Mouse (Mus musculus) heart, postnatal 4 days (tissue): ENCODE measurements around the gene Vcp. TPM values are rescaled to one million over a fixed set of nuclear protein-coding genes. Genes with fewer than 3 reads are reported as not detected.
A peak's percentile ranks its signal among the peaks of the same experiment; 100 is the strongest.

Experiments used
- DNase-seq: peaks from one replicate; pipeline ENCODE4 v3.0.0; 2021
- total RNA-seq, 2 experiments: library from RNA; stranded (reverse); gene quantifications; 2 replicates each; pipeline ENCODE4 v1.2.3; 2021

Gene Vcp
- total RNA-seq, 2 experiments from 2014 or later = 291 to 295 TPM

DNA sequence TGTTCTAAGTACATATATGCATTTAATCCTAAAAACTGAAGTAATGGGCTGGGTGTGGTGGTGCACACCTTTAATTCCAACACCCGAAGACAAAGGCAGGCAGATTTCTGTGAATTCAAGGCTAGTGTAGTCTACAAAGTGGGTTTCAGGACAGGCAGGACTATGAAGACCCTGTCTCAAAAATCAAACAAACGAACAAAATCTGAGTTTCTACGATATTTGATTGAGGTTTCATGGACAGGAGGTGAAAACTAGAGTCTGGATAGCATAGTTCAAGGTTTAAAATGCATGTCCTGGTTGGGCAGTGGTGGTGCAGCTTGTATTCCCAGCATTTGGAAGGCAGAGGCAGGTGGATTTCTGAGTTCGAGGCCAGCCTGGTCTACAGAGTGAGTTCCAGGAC is 31.0 kb downstream of the Vcp start, which contains the start of gene 1700022I11Rik:
Gene 1700022I11Rik (plus strand): TSS at position 301 of the 400 bp plus-strand sequence.
- no peak for DNase-seq

- peak; percentile 43 for DNase-seq
Observed at GRCm38 (mm10) chr4:42965039-42965719, 35.1 kb downstream of the Vcp start.

- no peak for DNase-seq
Observed at GRCm38 (mm10) chr4:42963480-42963879, 36.8 kb downstream of the Vcp start.

GRCm38 (mm10) chr4:42961592-42961991 is 38.7 kb downstream of the Vcp start:
- peak; percentile 72 for DNase-seq

- DNase-seq = no peak
Observed at GRCm38 (mm10) chr4:42959382-42959781, 40.9 kb downstream of the Vcp start.

DNA sequence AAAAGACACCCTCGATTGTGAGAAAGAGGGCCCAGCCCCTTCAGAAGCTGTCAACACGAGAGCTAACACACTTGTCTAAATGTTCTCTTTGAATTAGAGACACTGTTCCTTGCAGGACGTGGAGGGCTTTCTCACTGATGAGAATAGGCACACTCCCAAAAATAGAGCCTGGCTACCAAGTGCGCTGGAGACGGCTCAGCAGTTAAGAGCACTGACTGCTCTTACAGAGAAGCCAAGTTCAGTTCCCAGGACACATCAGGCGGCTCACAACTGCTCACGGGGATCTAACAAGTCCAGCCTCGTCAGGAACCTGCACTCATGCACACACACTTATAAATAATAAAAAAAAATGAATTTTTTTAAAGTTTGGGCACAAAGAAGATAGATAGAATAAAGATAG is 41.4 kb downstream of the Vcp start:
- DNase-seq = no peak

GRCm38 (mm10) chr4:42957979-42958378 is 42.3 kb downstream of the Vcp start:
- DNase-seq = no peak

- DNase-seq = no peak
Observed at GRCm38 (mm10) chr4:42957306-42957705, 43.0 kb downstream of the Vcp start.

DNA sequence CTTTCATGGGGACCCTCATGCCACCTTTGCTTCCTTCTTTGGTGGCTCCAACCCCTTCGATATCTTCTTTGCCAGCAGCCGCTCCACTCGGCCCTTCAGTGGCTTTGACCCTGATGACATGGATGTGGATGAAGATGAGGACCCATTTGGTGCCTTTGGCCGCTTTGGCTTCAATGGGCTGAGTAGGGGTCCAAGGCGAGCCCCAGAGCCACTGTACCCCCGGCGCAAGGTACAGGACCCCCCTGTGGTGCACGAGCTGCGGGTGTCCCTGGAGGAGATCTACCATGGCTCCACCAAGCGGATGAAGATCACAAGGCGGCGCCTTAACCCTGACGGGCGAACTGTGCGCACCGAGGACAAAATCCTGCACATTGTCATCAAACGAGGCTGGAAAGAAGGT is 43.7 kb downstream of the Vcp start:
- DNase-seq = no peak

- DNase-seq = no peak
Observed at GRCm38 (mm10) chr4:42955200-42955599, 45.1 kb downstream of the Vcp start.

DNA sequence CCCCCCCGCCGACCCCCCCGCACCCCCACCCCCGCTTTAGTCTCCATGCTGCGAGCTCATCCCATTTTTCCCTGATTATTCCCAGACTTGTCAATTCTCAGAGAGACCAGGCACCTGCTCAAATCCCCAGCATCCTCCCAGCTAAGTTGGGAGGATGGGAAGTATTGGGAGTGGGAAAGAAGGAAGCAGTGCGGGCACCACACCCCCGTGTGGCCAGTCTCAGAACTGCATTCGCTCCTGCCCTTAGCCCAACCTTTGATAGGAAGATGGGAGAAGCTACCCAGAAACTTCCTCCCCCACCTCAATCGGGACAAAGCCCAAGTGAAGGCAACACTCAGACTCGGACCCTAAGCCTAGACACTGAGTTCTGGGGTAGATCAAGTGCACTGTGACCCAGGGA is 46.0 kb downstream of the Vcp start:
- peak; percentile 90 for DNase-seq

- peak; percentile 86 for DNase-seq
Observed at GRCm38 (mm10) chr4:42953435-42954094, 46.7 kb downstream of the Vcp start.

DNA sequence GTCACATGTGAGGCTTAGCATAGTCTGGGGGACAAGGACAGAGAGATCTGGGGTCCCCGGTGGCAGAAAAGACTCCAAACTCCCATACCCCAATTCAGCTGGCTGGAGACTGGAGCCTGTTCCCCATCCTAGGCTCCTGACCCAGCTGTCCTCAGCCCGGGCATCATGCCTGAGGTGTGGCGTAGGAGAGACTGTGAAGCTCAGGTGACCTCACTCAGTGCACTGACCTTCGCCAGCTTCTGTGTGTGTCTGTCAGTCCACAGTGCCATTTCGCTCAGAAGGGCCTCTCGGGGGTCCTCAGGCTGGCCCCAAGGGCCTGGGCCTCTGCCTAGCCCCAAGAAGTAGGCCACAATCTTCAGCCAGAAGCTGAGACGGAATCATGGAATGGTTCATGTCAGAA is 47.7 kb downstream of the Vcp start:
- DNase-seq = peak; percentile 62

DNA sequence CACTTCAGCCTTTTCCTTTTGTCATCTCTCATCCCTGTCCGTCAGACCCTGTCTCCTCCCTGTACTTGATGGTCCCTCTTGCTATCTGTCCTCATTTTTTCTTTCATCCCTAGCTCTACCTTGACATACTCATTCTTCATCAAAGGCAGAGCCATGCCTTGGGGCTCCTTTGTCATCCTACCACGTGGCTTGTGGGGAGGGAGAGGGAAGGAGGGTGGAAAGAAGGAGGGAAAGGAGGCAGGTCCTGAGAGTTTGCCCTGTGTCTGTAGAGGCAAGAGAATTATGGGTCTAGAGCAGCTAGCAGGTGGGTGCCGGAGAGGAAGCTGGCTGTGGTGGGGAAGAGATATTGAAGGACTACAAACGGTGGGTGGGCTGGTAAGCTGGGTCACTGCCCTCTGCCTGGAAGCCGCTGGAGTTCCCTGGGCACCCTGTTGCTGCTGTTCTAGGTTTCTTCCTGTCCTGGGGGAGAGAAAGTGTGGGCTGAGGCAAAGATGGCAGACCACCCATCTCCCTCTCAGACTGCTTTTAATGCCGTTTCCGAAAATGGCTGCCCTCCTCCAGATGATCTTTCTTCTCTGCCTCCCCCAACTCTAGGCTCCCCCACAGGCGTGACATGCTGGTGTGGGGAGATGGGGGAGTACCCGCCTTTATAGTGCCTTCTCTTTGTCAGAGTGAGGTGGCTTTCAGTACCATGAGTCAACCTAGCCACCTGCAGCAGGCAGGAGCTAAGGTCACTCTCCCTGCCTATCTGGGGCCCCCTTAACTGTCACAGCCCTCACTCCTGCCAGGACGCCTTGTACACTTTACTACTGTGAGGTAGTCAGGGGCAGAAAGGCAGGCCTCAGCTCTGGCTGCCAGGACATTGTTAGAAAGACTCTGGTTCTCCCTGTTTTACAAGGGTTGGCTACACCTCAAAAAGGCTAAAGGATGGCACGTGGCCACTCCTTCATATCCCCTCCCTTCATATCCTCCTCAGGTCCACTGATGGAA is 48.8 kb downstream of the Vcp start:
- peak; percentile 25 for DNase-seq

DNA sequence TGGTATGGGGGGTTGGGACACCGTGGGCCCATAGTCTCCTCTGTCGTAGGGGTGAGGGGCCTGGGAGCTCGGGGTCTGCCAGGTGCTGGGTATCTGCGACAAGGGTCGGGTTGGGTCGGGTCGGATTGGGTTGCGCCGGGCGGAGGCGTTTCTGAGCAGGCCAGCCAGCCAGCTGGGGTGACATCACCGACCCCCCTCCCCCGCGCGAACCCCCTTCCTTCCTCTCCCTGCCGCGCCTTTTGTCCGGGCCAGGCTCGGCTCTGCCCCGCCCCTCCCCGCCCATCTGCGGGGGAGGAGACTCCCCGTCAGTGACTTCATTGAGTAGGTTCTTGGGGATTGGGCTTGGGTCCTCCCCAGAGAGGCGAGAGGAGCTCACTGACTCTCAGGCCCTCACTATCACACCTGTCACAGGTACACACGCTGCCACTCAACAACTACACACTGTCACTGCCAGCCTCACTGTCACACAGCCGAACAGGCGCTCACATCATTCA is 50.2 kb downstream of the Vcp start:
- DNase-seq = peak; percentile 95

DNA sequence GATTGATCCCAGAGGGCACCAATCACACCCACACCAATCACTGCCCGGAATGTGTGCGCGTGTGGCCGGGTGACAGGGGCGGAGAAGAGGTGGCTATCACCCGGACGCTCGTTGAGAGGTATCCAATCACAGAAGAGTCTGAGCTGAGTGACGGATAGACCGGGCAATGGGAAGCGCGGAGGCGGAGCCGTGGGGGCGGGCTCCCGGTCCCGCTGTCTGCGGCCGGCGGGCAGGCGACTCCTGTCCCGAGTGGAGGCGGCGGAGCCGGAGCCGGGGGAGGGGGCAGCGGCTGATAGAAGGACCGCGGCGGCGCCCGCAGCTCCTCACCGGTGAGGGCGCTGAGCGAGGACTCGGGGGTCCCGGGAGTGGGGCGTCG is 50.6 kb downstream of the Vcp start, which contains the start of gene Dnajb5:
Gene Dnajb5 (plus strand): TSS at position 139 of the 376 bp plus-strand sequence.
- DNase-seq = peak; percentile 99

DNA sequence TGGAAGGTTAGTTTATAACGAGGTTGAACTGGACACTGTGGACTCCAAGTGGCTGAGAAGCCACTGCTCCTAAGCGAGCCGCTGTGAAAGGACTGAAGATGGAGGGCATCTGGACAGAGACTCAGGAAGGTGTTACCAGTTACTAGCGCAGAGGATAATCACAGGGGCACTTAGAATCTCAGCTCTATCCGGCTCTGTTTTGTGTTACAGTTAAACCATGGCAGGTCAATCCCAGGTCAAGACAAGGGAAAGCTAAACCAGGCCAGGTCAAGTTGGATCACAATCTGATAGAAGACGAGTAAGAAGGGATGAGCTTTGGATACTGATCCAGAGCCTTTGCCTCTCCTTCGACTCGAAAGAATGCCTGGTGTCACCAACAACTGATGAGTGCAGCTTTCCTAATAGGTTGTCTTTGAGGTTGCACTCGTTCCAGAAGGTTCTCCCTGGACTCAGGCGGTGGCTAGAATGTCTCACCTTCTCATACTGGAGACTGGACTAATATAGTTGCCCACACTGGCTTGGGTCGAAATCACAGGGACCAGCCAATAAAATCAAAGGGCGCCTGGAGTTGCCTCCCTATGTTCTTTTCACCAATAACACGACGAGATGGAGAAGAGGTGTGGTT is 51.1 kb downstream of the Vcp start:
- no peak for DNase-seq

DNA sequence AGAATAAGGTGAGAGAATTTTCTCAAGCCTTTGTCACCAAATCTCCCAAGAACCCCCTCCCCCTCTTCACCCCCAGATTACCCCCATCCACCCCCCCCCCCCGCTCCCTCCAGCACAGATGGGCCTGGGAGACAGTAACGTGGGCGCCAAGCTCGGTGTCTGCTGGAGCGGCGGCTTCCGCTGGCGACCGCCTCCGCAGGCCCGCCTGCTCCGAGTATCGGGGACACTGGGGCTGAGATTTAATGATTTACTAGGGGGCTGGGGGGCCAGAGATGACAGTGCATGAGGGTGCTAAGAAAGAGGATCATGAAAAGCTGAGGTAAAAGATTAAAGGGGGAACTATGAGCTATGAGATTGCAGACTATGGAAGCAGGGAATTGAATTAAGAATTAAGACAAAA is 51.8 kb downstream of the Vcp start:
- DNase-seq = no peak

DNA sequence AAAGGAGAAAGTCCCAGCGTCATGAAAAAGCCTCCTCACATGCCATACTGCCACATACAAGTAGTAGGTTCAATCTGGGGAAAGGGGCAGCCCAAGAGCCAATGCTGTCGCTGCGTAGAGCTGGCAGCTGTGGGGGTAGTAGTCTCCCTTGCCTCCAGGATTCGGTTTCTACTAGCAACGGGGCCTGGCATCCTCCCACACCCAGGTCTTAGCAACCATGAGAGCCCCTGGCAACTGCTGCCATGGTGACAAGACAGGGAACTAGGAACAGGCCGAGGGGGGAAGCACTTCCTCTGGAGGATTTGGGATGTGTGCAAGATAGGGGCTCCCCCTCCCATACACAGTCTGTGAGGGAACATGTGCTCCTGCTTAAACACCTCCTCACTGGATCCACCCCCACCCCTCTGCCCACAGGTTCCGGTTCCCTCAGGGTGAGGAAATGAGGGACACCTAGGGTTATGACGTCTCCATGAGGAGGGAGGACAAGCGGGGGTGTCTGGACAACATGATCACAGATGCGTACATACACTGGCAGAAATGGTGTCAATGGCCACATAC is 53.5 kb downstream of the Vcp start:
- DNase-seq = no peak

DNA sequence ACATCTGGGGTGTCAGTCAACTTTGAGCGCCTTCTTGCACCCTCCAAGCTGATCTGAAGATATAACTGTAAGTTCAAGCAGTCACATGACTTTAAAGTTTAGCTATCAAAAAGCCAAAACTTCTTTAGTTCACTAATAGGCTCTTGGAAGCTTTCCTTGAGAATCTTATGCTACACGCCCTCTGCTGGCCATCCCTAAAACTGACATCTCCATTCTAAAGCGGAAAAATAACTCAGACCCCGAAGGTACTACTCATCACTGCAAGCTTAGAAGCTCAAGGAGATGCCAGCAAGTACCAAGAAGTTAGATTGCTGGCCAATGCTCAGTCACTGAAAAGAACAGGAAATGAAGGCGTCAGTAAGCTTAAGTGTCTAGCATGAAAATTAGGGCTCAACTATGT is 54.4 kb downstream of the Vcp start:
- peak; percentile 71 for DNase-seq

DNA sequence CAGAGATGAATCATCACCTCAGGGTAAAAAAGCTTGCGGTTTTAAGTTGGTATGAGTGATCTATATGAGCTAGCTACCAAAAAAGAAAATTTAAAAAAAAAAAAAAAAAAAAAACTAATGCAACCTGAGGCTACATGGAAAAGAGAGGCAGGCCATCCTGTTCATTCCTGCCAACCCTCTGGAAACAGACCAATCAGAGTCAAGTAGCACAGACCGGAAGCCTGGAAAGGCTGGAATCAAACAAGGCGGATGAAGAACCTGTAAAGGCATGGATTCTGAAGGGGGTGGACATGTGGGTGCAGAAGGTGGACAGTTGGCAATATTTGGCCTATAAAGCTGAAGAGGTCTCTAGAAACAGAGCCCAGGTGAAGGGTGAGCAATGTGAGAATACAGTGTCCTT is 54.9 kb downstream of the Vcp start:
- DNase-seq = no peak

- peak; percentile 72 for DNase-seq
Observed at GRCm38 (mm10) chr4:42945043-42945442, 55.3 kb downstream of the Vcp start.
